Mouse (Mus musculus): ENCODE measurements around the gene Kl. TPM values are rescaled to one million over a fixed set of nuclear protein-coding genes. Genes with fewer than 3 reads are reported as not detected.

Kl gene
- 0.14 and 0.20 TPM in 2 replicates for polyA plus RNA-seq (2015; fragmentation: Nextera tagmentation; extraction: Ambion mirVana)

GRCm38 (mm10) chr5:150952328-150952668 is at the start of gene Kl:
Gene Kl (plus strand): TSS chr5:150952607.
- Histone ChIP-seq H3K4me2 (peak within 1 kb of the TSS; percentile 87), H3K9ac (peak within 1 kb of the TSS; percentile 35), H3K36me3 (no peaks in the 10 kb centered on the region), H3K4me1 (peaks cover 16% of the 10 kb centered on the region), H3K27me3 (peaks cover 35% of the 10 kb centered on the region), H3K9me3 (no peaks in the 10 kb centered on the region), H3K27ac (no peak within 1 kb of the TSS), H3K4me3 (peak within 1 kb of the TSS; percentile 46)
- no peak; the same call in 1 of the 2 replicates for ATAC-seq (ENCODE audit: borderline replicate concordance, extremely low read depth, low FRiP score, low TSS enrichment)
- WGBS = 1% methylated on average over 21 of the region's 22 CpGs

- WGBS = 28% methylated on average over 9 of the region's 9 CpGs
- no peak for ATAC-seq (ENCODE audit: borderline replicate concordance, extremely low read depth, low FRiP score, low TSS enrichment)
- Histone ChIP-seq H3K9me3 (no peaks in the 10 kb centered on the region), H3K27ac (no peak overlapping the region), H3K4me1 (no peaks in the 10 kb centered on the region), H3K9ac (no peak overlapping the region), H3K36me3 (no peaks in the 10 kb centered on the region), H3K4me2 (no peak overlapping the region), H3K4me3 (no peak overlapping the region), H3K27me3 (no peaks in the 10 kb centered on the region)
Measured at GRCm38 (mm10) chr5:150906053-150907040, 46.1 kb upstream of the Kl start.

- ATAC-seq (ENCODE audit: borderline replicate concordance, extremely low read depth, low FRiP score, low TSS enrichment) = no peak
- H3K9ac ChIP-seq = no peak overlapping the region
- no peaks in the 10 kb centered on the region for H3K36me3 ChIP-seq
- no peaks in the 10 kb centered on the region for H3K27me3 ChIP-seq
- no peaks in the 10 kb centered on the region for H3K9me3 ChIP-seq
- 12% methylated on average over 2 of the region's 2 CpGs for WGBS
- no peak overlapping the region for H3K4me3 ChIP-seq
- no peaks in the 10 kb centered on the region for H3K4me1 ChIP-seq
- H3K4me2 ChIP-seq = no peak overlapping the region
- H3K27ac ChIP-seq = no peak overlapping the region
Measured at GRCm38 (mm10) chr5:150912156-150912555, 40.3 kb upstream of the Kl start.

GRCm38 (mm10) chr5:150912656-150913055 is 39.8 kb upstream of the Kl start:
- Histone ChIP-seq H3K9me3 (no peaks in the 10 kb centered on the region), H3K4me3 (no peak overlapping the region), H3K27me3 (no peaks in the 10 kb centered on the region), H3K27ac (no peak overlapping the region), H3K9ac (no peak overlapping the region), H3K36me3 (no peaks in the 10 kb centered on the region), H3K4me2 (no peak overlapping the region), H3K4me1 (no peaks in the 10 kb centered on the region)
- ATAC-seq (ENCODE audit: borderline replicate concordance, extremely low read depth, low FRiP score, low TSS enrichment) = no peak
- 16% methylated on average over 5 of the region's 5 CpGs for WGBS

- no peaks in the 10 kb centered on the region for H3K9me3 ChIP-seq
- H3K27ac ChIP-seq = no peak overlapping the region
- H3K4me1 ChIP-seq = no peaks in the 10 kb centered on the region
- H3K4me3 ChIP-seq = no peak overlapping the region
- H3K9ac ChIP-seq = no peak overlapping the region
- no peak for ATAC-seq (ENCODE audit: borderline replicate concordance, extremely low read depth, low FRiP score, low TSS enrichment)
- no peak overlapping the region for H3K4me2 ChIP-seq
- no peaks in the 10 kb centered on the region for H3K27me3 ChIP-seq
- WGBS = 66% methylated on average over 4 of the region's 4 CpGs
- no peaks in the 10 kb centered on the region for H3K36me3 ChIP-seq
Measured at GRCm38 (mm10) chr5:150915080-150916055, 37.0 kb upstream of the Kl start.

- H3K36me3 ChIP-seq = no peaks in the 10 kb centered on the region
- no peak overlapping the region for H3K4me2 ChIP-seq
- H3K9ac ChIP-seq = no peak overlapping the region
- no peaks in the 10 kb centered on the region for H3K27me3 ChIP-seq
- H3K9me3 ChIP-seq = no peaks in the 10 kb centered on the region
- no peak overlapping the region for H3K4me3 ChIP-seq
- no peaks in the 10 kb centered on the region for H3K4me1 ChIP-seq
- H3K27ac ChIP-seq = no peak overlapping the region
- no peak for ATAC-seq (ENCODE audit: borderline replicate concordance, extremely low read depth, low FRiP score, low TSS enrichment)
- 71% methylated on average over 21 of the region's 21 CpGs for WGBS
Measured at GRCm38 (mm10) chr5:150917131-150917858, 35.1 kb upstream of the Kl start.

- Histone ChIP-seq H3K36me3 (no peaks in the 10 kb centered on the region), H3K27ac (no peak overlapping the region), H3K9ac (no peak overlapping the region), H3K4me3 (no peak overlapping the region), H3K27me3 (no peaks in the 10 kb centered on the region), H3K9me3 (no peaks in the 10 kb centered on the region), H3K4me2 (no peak overlapping the region), H3K4me1 (no peaks in the 10 kb centered on the region)
- ATAC-seq (ENCODE audit: borderline replicate concordance, extremely low read depth, low FRiP score, low TSS enrichment) = no peak
- WGBS = 78% methylated on average over 13 of the region's 13 CpGs
Measured at GRCm38 (mm10) chr5:150918599-150918998, 33.8 kb upstream of the Kl start.

- no peak overlapping the region for H3K4me3 ChIP-seq
- H3K9me3 ChIP-seq = no peaks in the 10 kb centered on the region
- no peak overlapping the region for H3K4me2 ChIP-seq
- WGBS = 65% methylated on average over 4 of the region's 4 CpGs
- no peaks in the 10 kb centered on the region for H3K36me3 ChIP-seq
- H3K9ac ChIP-seq = no peak overlapping the region
- H3K27ac ChIP-seq = no peak overlapping the region
- no peaks in the 10 kb centered on the region for H3K27me3 ChIP-seq
- ATAC-seq (ENCODE audit: borderline replicate concordance, extremely low read depth, low FRiP score, low TSS enrichment) = peak; percentile 46; the same call in 1 of the 2 replicates
- H3K4me1 ChIP-seq = no peaks in the 10 kb centered on the region
Measured at GRCm38 (mm10) chr5:150919269-150919668, 33.1 kb upstream of the Kl start.

- no peaks in the 10 kb centered on the region for H3K9me3 ChIP-seq
- no peaks in the 10 kb centered on the region for H3K4me1 ChIP-seq
- WGBS = 71% methylated on average over 2 of the region's 2 CpGs
- no peak overlapping the region for H3K4me2 ChIP-seq
- no peaks in the 10 kb centered on the region for H3K36me3 ChIP-seq
- ATAC-seq (ENCODE audit: borderline replicate concordance, extremely low read depth, low FRiP score, low TSS enrichment) = no peak
- no peak overlapping the region for H3K27ac ChIP-seq
- H3K9ac ChIP-seq = no peak overlapping the region
- H3K27me3 ChIP-seq = no peaks in the 10 kb centered on the region
- no peak overlapping the region for H3K4me3 ChIP-seq
Measured at GRCm38 (mm10) chr5:150919961-150920360, 32.4 kb upstream of the Kl start.

- H3K4me3 ChIP-seq = no peak overlapping the region
- H3K9ac ChIP-seq = no peak overlapping the region
- H3K4me2 ChIP-seq = no peak overlapping the region
- H3K27me3 ChIP-seq = no peaks in the 10 kb centered on the region
- H3K4me1 ChIP-seq = no peaks in the 10 kb centered on the region
- no peaks in the 10 kb centered on the region for H3K9me3 ChIP-seq
- no peaks in the 10 kb centered on the region for H3K36me3 ChIP-seq
- ATAC-seq (ENCODE audit: borderline replicate concordance, extremely low read depth, low FRiP score, low TSS enrichment) = no peak
- no peak overlapping the region for H3K27ac ChIP-seq
- WGBS = 76% methylated on average over 2 of the region's 2 CpGs
Measured at GRCm38 (mm10) chr5:150929406-150929805, 23.0 kb upstream of the Kl start.

- no peaks in the 10 kb centered on the region for H3K36me3 ChIP-seq
- no peaks in the 10 kb centered on the region for H3K9me3 ChIP-seq
- H3K9ac ChIP-seq = no peak overlapping the region
- WGBS = 64% methylated on average over 2 of the region's 2 CpGs
- ATAC-seq (ENCODE audit: borderline replicate concordance, extremely low read depth, low FRiP score, low TSS enrichment) = no peak
- H3K27me3 ChIP-seq = no peaks in the 10 kb centered on the region
- H3K4me3 ChIP-seq = no peak overlapping the region
- no peak overlapping the region for H3K27ac ChIP-seq
- peaks cover 5% of the 10 kb centered on the region for H3K4me1 ChIP-seq
- H3K4me2 ChIP-seq = no peak overlapping the region
Measured at GRCm38 (mm10) chr5:150932596-150932995, 19.8 kb upstream of the Kl start.

All from lung, embryonic 15.5 days (tissue).